Mouse (Mus musculus) mouse embryonic stem cell (cell line): Measurements from ENCODE around the gene Kri1.

Source experiments
- in situ Hi-C, 2 experiments: fragments of 300-500 bp; cut with MboI; formaldehyde crosslinking; loops; 1 replicate in 1 of 2; 3 replicates in 1 of 2; pipeline ENCODE4 v1.14.3; 2019 to 2020; ENCODE audit warnings: low sequenced_read_pairs in 2 of 2, low pct_unique_long_range_greater_than_20kb in 1 of 2, mixed read lengths in 1 of 2; ENCODE audit not compliant: unreplicated experiment in 1 of 2

The Kri1 gene

DNA sequence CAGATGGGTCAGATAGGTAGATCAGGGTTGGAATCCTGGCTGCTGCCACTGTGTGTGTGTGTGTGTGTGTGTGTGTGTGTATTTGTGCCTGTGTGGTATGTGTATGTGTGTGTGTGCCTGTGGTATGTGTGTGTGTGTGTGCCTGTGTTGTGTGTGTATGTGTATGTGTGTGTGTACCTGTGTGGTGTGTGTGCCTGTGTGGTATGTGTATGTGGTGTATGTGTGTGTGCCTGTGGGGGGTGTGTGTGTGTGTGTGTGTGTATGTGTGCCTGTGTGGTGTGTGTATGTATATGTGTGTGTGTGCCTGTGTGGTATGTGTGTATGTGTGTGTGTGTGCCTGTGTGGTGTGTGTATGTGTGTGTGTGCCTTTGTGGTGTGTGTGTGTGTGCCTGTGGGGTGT lies 33.1 kb downstream of the Kri1 start:
- in situ Hi-C loops: no loop called here

DNA sequence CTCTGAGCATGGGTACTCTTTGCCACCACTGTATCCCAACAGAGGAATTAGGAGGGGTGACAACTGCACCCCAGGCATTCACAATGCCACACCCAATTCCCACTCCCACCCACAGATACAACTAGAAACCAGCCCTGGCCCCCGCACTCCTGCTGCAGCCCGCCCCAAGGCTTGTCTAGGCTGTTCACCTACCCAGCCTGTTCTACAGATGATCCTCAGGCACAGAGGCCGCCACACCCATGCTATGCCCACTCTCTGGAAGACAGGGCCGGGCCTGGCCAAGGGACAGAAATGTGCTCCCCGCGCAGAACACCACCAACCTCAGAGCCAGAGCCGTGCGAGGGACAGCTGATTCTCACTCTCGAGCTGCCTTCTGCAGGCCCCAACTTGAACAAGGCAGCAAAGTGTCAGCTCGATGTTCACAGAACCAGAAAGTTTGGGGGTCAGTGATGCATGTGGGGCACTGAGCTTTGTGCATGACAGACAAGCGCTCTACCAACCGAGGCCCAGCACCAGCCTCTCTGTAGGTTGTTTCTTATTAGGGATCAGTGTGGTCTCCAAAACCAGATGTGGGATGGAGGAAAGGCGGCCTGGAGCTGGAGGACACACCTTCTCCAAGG lies 36.5 kb downstream of the Kri1 start:
- in situ Hi-C loops: no loop called here

- in situ Hi-C loops: no loop called here
These were observed 37.3 kb downstream of the Kri1 start for GRCm38 (mm10) chr9:21250509-21250908.

- in situ Hi-C loops: no loop called here
These were observed 37.9 kb downstream of the Kri1 start for GRCm38 (mm10) chr9:21249629-21250508.

GRCm38 (mm10) chr9:21248326-21248725 lies 39.4 kb downstream of the Kri1 start, which contains the start of gene S1pr5:
TSS of gene S1pr5 (minus strand) at chr9:21248443.
- in situ Hi-C loops: no loop called here

GRCm38 (mm10) chr9:21246342-21246741 lies 41.4 kb downstream of the Kri1 start:
- in situ Hi-C loops: no loop called here

DNA sequence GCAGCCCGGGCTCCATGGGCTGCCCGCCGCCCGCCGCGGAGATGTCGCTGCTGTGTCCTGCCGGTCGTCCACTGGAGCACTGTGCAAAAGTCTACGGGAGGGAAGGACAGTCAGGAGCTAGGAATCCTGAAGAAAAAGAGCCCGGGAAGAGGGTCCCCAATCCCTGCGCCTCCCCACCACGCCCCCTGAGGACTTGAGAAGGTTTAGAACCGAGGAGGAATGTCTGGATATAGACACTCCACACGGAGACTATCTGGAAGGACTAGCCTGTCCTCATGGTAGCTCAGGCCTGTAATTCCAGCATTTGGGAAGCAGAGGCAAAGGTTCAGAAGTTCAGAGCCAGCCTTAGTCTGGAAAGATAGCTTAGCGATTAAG lies 42.7 kb downstream of the Kri1 start:
- in situ Hi-C loops: no loop called here

DNA sequence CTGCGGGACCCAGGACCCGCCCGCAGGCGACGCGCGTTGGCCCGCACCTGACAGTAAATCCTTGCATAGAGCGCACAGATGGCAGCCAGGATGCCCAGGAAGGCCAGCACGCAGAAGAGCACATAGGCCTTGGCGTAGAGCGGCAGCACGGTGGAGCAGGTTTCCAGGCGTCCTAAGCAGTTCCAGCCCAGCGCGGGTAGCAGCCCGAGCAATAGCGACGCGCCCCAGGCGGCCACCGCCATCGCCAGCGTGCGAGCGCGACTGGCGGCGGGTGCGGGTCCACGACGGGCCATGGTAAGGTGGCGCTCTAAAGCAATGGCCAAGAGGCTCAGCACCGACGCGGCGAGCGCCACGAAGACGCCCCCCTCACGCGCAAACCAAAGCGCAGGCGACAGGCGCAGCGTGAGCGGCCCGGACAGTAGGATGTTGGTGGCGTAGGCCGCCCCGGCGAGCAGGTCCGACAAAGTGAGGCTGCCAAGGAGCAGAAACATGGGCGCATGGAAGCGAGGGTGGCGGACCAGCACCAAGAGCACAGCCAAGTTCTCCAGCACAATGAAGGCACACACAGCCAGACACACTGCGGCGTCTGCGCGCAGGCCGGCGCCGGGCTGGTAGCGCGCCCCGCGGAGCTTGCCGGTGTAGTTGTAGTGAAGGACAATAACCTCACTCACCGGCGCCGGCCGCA lies 43.2 kb downstream of the Kri1 start:
- in situ Hi-C loops: no loop called here

DNA sequence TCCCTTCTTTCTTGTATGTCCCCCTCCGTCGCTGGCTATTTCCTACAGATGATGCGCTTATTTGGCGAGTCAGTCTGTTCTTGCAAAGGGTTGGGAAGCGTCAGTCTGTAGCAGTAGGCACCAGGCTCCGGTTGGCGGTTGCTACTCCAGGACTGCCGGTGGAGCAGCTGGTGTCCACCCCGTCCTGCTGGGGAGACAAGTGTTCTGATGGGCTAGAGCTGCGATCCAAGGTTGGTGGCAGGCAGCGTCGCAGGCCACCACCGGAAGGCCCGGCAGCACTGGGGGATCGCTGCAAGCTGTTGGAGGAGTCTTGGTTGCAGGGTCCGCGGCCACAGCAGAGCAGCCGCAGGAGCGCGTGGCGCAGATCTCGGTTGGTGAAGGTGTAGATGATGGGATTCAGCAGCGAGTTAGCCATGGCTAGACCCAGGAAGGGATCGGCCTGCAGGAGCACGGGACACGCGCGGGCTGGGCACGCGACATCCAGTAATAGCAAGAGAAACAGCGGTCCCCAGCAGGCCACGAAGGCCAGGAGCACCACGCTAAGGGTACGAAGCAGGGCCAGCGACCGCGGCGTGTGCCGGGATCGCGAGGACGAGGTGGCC lies 43.8 kb downstream of the Kri1 start:
- in situ Hi-C loops: no loop called here

DNA sequence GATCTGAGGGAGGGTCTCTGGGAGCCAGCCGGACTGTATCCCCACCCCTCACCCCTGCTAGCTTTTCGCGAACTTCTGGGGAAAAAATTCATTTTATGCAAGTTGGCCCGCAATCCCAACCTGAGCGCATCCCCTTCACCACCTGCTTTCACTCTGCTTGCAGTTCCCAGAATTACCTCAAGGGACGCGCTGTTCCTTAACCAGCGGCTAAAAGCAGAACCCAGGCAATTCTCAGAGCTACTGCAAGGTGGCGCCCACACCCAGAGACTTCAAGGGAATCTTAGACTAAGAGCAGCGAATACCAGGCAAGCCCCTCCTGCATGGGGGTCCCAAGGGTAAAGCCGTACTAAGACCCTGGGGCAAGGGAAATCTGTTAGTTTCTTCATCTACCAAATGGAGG lies 46.4 kb downstream of the Kri1 start:
- in situ Hi-C loops: no loop called here

DNA sequence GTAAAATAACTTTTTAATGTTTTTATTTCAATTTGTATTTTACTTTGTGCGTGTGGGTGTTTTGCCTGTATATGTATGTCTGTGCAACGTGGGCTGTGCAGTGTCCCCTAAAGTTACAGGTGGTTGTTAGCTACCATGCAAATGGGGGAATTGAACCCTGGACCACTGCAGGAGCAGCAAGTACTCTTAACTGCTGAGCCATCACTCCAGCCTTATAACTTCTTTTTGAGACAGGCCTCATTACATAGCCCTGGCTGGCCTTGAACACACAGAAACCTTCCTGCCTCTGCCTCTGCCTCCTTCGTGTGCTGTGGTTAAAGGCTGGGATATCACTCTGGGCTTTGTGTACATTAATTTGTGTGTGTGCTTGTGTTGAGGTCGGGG lies 48.3 kb downstream of the Kri1 start:
- in situ Hi-C loops: no loop called here

- in situ Hi-C loops: no loop called here
These were observed 48.9 kb downstream of the Kri1 start, which contains the start of gene Keap1 for GRCm38 (mm10) chr9:21238733-21239464. TSS of gene Keap1 (minus strand) at chr9:21239361.

GRCm38 (mm10) chr9:21238004-21238732 lies 49.6 kb downstream of the Kri1 start:
- in situ Hi-C loops: no loop called here

- in situ Hi-C loops: no loop called here
These were observed 50.3 kb downstream of the Kri1 start for GRCm38 (mm10) chr9:21237368-21238003.

- in situ Hi-C loops: no loop called here
These were observed 50.8 kb downstream of the Kri1 start for GRCm38 (mm10) chr9:21236991-21237367.

DNA sequence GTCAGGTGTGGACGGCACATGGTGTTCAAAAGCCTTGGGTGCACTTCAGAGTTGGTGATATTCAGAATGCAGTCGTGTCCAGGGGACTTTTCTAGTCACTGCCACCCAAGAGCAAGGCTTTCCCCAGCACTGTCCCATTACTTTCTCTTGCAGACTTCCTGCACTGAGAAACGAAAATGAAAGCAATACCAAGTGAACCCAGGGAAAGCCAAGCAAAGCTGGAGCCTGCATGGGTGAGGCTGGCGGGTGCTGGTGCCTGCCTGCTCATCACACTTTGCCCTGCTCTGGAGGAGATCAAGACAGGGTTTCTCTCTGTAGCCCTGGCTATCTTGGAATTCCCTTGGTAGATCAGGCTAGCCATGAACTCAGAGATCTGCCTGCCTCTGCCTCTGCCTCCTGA lies 52.4 kb downstream of the Kri1 start:
- in situ Hi-C loops: no loop called here

DNA sequence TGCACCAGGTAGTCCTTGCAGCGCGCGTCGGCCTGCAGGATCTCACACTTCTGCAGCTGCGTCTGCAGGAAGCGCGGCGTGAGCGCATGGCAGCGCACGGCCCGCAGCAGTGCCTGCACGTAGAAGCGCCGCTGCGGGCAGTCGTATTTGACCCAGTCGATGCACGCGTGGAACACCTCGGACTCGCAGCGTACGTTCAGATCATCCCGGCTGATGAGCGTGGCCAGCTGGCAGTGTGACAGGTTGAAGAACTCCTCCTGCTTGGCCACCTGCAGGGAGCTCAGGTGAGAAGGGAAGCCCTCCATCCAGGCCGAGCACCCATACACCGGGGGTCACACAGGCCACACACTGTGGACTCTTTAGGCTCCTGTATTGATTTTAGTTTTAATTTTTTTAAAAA lies 54.0 kb downstream of the Kri1 start:
- in situ Hi-C loops: no loop called here
